ENCODE assay signal across 11 mouse cellular contexts in genomic region chr8:107065511-107066496, GRCm38 (mm10). TPM values are rescaled to one million over a fixed set of nuclear protein-coding genes. Genes with fewer than 3 reads are reported as not detected.
DNase-seq lines count a peak whose midpoint lies in the region; ATAC-seq and TF ChIP-seq lines count a peak whose summit lies in the region.
"Had no signal": no experiment of that assay in that cellular context is flagged by ENCODE, and none has a peak within 500 bp of the region (broad histone marks: within the 10 kb centered on the region; RNA-seq: fewer than 3 reads in every experiment).

Gene Tmed6, minus strand, starts transcription at chr8:107065644.

- 48% methylated on average over 17 of the region's 17 CpGs for WGBS in kidney, embryonic 16.5 days
- WGBS in hindbrain, postnatal 0 days, result 63% methylated on average over 17 of the region's 17 CpGs

- ATAC-seq in kidney, embryonic 16.5 days (ENCODE audit: low FRiP score, low TSS enrichment), result peak; percentile 72
- ATAC-seq in hindbrain, postnatal 0 days, result no peak

- peak; percentile 97 for DNase-seq in ZHBTc4 (ENCODE audit: low read depth, low spot score)
- peak; percentile 37 for DNase-seq in lung, postnatal 14 days
- no peak for DNase-seq in cerebellum, postnatal 10 days
- DNase-seq in left cerebral cortex, adult 8-10 months (ENCODE audit: low spot score in 2 of 2), result no peak
- DNase-seq in hindbrain, postnatal 0 days (ENCODE audit: low spot score), result no peak
- no peak for DNase-seq in layer of hippocampus, postnatal 10 days (ENCODE audit: low spot score in 2 of 2)
- DNase-seq: layer of hippocampus, postnatal 36 days had no signal

- H3K9ac ChIP-seq in kidney, embryonic 16.5 days (replicated peaks; ENCODE audit: low read length), result no peak within 1 kb of the TSS
- H3K9ac ChIP-seq in hindbrain, postnatal 0 days (replicated peaks; ENCODE audit: low read length), result no peak within 1 kb of the TSS
- H3K9ac ChIP-seq: neural tube, embryonic 13.5 days had no signal

- peaks cover 3% of the 10 kb centered on the region; the same call in 1 of the 2 replicates for H3K36me3 ChIP-seq in E14TG2a.4 (ENCODE audit: insufficient read depth, low read length)
- peaks cover 11% of the 10 kb centered on the region for H3K36me3 ChIP-seq in kidney, embryonic 16.5 days (ENCODE audit: insufficient read depth, low read length)
- H3K36me3 ChIP-seq in hindbrain, postnatal 0 days (ENCODE audit: insufficient read depth, low read length), result peaks cover 13% of the 10 kb centered on the region

- H3K27ac ChIP-seq in kidney, embryonic 16.5 days (ENCODE audit: low read length), result peak within 1 kb of the TSS; percentile 65
- no peak within 1 kb of the TSS for H3K27ac ChIP-seq in hindbrain, postnatal 0 days
- H3K27ac ChIP-seq: neural tube, embryonic 13.5 days had no signal

- H3K4me3 ChIP-seq in E14TG2a.4 (replicated peaks; ENCODE audit: low read length), result peak within 1 kb of the TSS; percentile 32
- no peak within 1 kb of the TSS for H3K4me3 ChIP-seq in kidney, embryonic 16.5 days (ENCODE audit: low read length)
- no peak within 1 kb of the TSS for H3K4me3 ChIP-seq in hindbrain, postnatal 0 days (ENCODE audit: low read length)
- H3K4me3 ChIP-seq: neural tube, embryonic 13.5 days had no signal

- no peak within 1 kb of the TSS; the same call in 1 of the 2 replicates for H3K4me2 ChIP-seq in kidney, embryonic 16.5 days (replicated peaks; ENCODE audit: low read depth, low read length)
- no peak within 1 kb of the TSS for H3K4me2 ChIP-seq in hindbrain, postnatal 0 days (ENCODE audit: low read depth, low read length)
- H3K4me2 ChIP-seq: neural tube, embryonic 13.5 days had no signal

- H3K4me1 ChIP-seq in E14TG2a.4 (replicated peaks; ENCODE audit: low read depth, low read length), result peaks cover 62% of the 10 kb centered on the region
- peaks cover 8% of the 10 kb centered on the region; the same call in 1 of the 2 replicates for H3K4me1 ChIP-seq in kidney, embryonic 16.5 days (ENCODE audit: insufficient read depth, low read length)
- no peaks in the 10 kb centered on the region for H3K4me1 ChIP-seq in hindbrain, postnatal 0 days (ENCODE audit: insufficient read depth, low read length)
- H3K4me1 ChIP-seq: neural tube, embryonic 13.5 days had no signal

- no peaks in the 10 kb centered on the region for H3K9me3 ChIP-seq in E14TG2a.4 (ENCODE audit: low read length)
- H3K9me3 ChIP-seq in kidney, embryonic 16.5 days (ENCODE audit: low read length), result no peaks in the 10 kb centered on the region
- no peaks in the 10 kb centered on the region for H3K9me3 ChIP-seq in hindbrain, postnatal 0 days (ENCODE audit: low read length)
- H3K9me3 ChIP-seq: neural tube, embryonic 13.5 days had no signal

- no peaks in the 10 kb centered on the region for H3K27me3 ChIP-seq in E14TG2a.4 (ENCODE audit: insufficient read depth, low read length)
- no peaks in the 10 kb centered on the region for H3K27me3 ChIP-seq in kidney, embryonic 16.5 days (ENCODE audit: insufficient read depth, low read length)
- H3K27me3 ChIP-seq in hindbrain, postnatal 0 days (ENCODE audit: insufficient read depth, low read length), result no peaks in the 10 kb centered on the region
- H3K27me3 ChIP-seq: neural tube, embryonic 13.5 days had no signal

- TF ChIP-seq CTCF in E14TG2a.4 (conservative IDR thresholded peaks at IDR 0.05; ENCODE audit: low read length), result no peak
- TF ChIP-seq CTCF in hindbrain, postnatal 0 days (IDR thresholded peaks at IDR 0.05; ENCODE audit: low read depth), result no peak

RNA-seq across cellular contexts. Expression of gene Tmed6, which starts in this region (rescaled TPM):
- polyA plus RNA-seq in kidney, embryonic 16.5 days (2015; fragmentation: Nextera tagmentation; extraction: Ambion mirVana), result 25.3 and 27.7 TPM in 2 replicates
- not detected for total RNA-seq in left cerebral cortex, adult 8-10 months (2022)
- total RNA-seq in hindbrain, postnatal 0 days (2014; rRNA removed), result not detected in 2 replicates
- not detected in 2 replicates for polyA plus RNA-seq in hindbrain, postnatal 0 days (2015; fragmentation: Nextera tagmentation; extraction: Ambion mirVana)
- total RNA-seq in layer of hippocampus, postnatal 10 days (2021), result not detected
- total RNA-seq: gastrocnemius, adult 18-20 months; layer of hippocampus, postnatal 36 days had no signal
- polyA plus RNA-seq: neural tube, embryonic 13.5 days had no signal

Comparison
In these comparisons a context has a peak if more than half of its experiments do, and no peak if none do; other contexts are left out.
1. RNA of gene Tmed6 (polyA plus RNA-seq): 25.3 to 27.7 TPM in kidney, embryonic 16.5 days; not detected in hindbrain, postnatal 0 days; every median in the first group is over 10 times any median in the second.
2. DNase-seq: peak in ZHBTc4 (single experiment) and lung, postnatal 14 days (single experiment); none in cerebellum, postnatal 10 days (0 of 2), left cerebral cortex, adult 8-10 months (0 of 2), hindbrain, postnatal 0 days (single experiment) and layer of hippocampus, postnatal 10 days (0 of 2).